Mouse (Mus musculus) adrenal gland, postnatal 14 days (tissue): ENCODE data around the gene Tbkbp1. TPM values are rescaled to one million over a fixed set of nuclear protein-coding genes. Genes with fewer than 3 reads are reported as not detected.
A peak's percentile ranks its signal among the peaks of the same experiment; 100 is the strongest.

Experiments used
- DNase-seq: peaks from one replicate; pipeline ENCODE4 v3.0.0; 2021; ENCODE audit warnings: mixed read lengths
- microRNA-seq, 2 experiments: library from miRNA; unstranded; fragments of <30 nt; microRNA quantifications; one replicate each; pipeline ENCODE4 v1.2.0; 2021
- total RNA-seq: library from RNA; stranded (reverse); gene quantifications from 2 replicates; pipeline ENCODE4 v1.2.3, GENCODE M21; 2021

The Tbkbp1 gene
- total RNA-seq, 1 experiment from 2014 or later: 17.6 TPM

GRCm38 (mm10) chr11:97126645-97127468, 24.4 kb downstream of the Tbkbp1 start:
- DNase-seq: peak; percentile 62

DNA sequence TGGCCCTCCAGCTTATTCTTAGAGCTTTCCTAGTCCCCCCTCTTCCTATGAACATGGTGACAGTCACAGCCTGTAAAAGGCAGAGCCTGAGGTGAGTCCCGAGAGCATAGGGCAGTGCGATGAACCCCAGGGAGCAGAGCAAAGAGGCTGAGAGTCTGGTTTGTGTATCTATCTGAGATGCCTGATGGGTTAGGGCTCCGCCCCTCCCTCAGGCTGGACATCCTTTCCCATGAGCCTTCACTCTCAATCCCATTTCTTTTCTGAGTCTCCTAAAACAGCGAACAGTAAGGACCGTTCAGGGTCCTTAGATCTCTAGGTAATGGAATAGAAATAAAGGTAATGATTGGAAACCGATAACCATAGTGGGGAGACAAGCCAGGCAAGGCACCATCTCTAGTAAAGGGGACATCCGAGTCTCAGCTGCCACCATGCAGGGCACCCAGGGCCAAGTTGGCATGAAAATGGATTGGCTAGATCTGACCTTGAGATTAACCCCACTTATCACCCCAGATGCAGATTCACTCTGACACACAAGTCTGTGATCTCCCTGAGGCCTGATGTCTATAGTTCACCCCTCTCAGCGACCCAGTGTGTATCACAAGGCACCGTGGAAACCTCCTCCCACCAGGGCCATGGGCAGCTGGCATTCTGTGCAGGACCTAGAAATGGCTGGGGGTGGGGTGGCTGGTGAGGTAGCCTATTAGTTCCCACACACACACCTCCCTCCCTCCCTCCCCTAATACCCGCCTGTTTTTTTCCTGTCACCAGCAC, 26.8 kb downstream of the Tbkbp1 start:
- no peak for DNase-seq

DNA sequence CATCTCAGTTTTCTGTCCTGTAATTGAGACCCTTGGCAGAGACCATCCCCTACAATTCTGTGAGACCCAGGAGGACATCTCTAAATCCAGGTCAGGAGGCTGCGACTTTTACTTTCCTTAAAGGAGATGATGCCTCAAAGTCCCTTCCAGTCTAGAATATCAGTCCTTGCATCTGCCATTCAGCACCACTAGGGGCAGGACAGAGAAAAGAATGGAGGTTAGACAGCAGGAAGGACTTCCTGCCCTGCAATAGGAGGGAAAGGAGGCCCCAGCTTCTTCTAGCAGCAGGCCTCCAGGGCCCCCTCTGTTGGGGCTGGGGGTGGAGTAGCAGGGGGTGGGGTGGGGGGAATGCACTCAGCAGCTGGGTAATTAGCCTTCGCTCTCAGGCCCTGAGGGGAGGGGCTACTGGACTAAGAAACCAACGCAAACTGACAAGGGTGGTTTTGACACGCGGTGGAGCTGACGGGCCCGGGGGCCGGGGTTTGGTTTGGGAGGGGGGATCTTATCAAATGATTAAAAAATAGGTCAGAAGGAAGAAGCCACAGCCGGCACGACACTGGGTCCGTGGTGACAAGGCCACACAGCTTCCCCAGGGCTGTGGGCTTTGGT, 27.9 kb downstream of the Tbkbp1 start:
- DNase-seq: no peak

GRCm38 (mm10) chr11:97120641-97121040, 30.7 kb downstream of the Tbkbp1 start:
- no peak for DNase-seq

GRCm38 (mm10) chr11:97120221-97120620, 31.1 kb downstream of the Tbkbp1 start:
- no peak for DNase-seq

- DNase-seq: no peak
Measured at GRCm38 (mm10) chr11:97115797-97116196, 35.5 kb downstream of the Tbkbp1 start.

DNA sequence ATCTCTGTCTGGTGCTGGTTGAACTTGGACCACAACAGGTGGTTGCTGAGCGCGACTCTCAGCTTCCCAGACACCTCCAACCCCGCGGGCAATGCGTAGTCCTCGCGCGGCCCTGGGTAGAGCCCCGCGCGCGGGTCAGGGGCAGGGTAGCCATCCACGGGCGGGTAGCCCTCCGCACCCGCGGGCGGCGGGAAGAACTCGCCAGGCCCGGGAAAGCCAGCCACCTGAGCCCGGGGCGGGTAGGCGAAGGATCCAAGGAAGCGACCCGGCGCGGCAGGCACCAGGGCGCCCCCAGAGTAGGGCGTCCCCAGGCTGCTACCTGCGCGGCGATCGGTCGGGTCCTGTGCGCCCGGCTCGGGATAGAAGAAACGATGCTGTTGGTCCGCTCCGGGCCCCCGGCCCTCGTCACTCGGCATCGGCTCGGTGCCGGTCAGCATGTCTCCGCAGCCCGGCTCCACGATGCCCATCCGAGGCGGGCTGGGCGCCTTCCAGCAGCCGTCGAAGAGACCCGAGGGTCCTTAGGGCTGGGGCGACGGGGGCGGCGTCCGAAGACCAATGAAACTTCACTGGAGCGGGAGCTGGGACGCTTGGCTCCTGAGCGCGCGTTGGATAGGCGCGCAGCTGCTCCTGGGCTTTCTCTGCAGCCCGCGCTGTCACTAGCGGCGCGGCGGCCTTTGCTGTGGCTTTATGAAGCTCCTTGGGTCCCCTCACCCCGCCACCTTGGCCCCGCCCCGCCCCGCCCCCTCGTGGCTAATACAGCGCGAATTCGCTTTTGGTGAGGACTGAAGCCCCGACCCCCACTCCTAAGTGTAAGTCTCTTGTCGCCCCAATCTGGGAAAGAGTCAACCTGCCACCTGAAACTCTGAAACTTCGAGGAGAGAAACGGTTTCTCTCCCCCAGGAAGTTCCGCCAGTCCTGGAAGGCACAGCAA, 36.4 kb downstream of the Tbkbp1 start, which contains the start of gene Tbx21:
TSS of gene Tbx21 (minus strand) at position 661 of the 931 bp plus-strand sequence.
- no peak for DNase-seq

DNA sequence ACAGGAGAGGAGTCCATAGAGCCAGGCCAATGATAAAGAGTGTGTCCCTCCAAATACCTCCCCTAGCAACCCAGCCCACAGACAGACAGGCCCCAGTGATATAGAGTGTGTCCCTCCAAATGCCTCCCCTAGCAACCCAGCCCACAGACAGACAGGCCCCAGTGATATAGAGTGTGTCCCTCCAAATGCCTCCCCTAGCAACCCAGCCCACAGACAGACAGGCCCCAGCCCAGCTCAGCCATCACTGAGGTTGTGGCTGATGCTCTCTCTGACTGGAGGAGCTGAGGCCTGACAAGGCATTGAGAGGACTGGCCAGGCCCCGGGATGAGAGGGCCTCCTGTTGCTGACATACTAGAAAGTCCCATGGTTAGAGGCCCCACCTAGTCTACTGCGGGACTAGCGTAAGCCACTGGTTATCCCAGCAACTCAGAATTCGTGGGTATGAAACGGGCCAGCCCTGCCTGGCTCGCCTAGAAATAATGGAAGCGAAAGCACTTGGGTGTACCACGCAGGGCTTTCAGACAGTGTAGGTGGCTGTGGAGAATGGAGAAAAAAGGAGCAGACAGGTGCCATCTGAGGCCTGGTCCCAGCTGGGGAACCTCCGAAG, 38.7 kb downstream of the Tbkbp1 start:
- no peak for DNase-seq

DNA sequence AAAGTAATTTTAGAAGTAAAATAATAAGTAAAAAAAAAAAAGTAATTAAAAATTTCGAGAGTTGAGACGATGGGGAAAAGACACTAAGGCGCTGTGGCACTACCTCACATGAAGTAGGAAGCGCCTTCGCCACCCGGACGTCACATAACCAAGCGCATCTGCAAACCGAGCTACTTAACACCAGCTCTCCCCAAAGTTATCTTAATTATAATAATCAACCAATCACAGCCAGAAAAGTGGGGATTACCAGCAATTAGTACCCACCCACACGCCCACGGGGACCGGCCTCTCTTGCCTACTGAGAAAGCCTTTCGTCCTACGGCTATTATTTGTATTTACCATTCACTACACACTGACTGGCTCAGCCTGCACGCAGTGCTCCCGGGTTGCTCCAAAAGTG, 42.3 kb downstream of the Tbkbp1 start:
- no peak for DNase-seq

- no peak for DNase-seq
Measured at GRCm38 (mm10) chr11:97104091-97104483, 47.2 kb downstream of the Tbkbp1 start.

GRCm38 (mm10) chr11:97103163-97104090, 47.9 kb downstream of the Tbkbp1 start:
- no peak for DNase-seq

- DNase-seq: peak; percentile 88
Measured at GRCm38 (mm10) chr11:97101722-97102121, 49.6 kb downstream of the Tbkbp1 start.

- DNase-seq: peak; percentile 54
Measured at GRCm38 (mm10) chr11:97098791-97099190, 52.5 kb downstream of the Tbkbp1 start.

GRCm38 (mm10) chr11:97094600-97094999, 56.7 kb downstream of the Tbkbp1 start:
- no peak for DNase-seq

DNA sequence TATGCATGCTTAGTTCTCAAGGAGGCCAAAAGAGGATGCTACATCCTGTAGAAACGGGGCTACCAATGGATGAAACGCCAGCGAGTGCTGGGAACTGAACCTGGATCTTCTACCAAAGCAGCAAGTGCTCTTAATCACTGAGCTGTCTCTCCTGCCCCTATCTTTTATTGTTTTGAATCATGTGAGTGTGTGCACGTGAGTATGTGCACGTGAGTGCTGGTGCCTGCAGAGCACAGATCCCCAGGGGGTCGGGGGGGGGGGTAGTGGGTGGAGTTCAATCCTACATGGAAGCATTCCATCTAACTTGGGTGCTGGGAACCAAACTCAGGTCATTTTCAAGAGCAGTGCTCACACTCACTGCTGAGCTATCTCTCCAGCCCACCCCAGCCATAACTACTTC, 64.9 kb downstream of the Tbkbp1 start:
- DNase-seq: no peak

Small RNA genes lying within 50 kb of the gene (microRNA-seq; reads per million reads assigned to microRNA genes)
- gene Mir7235: 0 to 1.5 reads per million in 2 experiments

Other genes with a start within 250 kb of the Tbkbp1 start
- gene Cdk5rap3, start 235.0 kb downstream of the Tbkbp1 start, total RNA-seq: 48.6 and 49.9 TPM in 2 replicates
- gene Prr15l, start 223.4 kb downstream of the Tbkbp1 start, total RNA-seq: 0.37 TPM in 1 of 2 replicates, not detected in the other
- gene Pnpo, start 207.5 kb downstream of the Tbkbp1 start, total RNA-seq: 28.3 and 31.9 TPM in 2 replicates
- 15.5 and 18.3 TPM in 2 replicates for gene Sp2, start 168.5 kb downstream of the Tbkbp1 start, total RNA-seq
- gene Sp6, start 138.1 kb downstream of the Tbkbp1 start, total RNA-seq: 0.22 and 0.30 TPM in 2 replicates
- 15.9 and 18.3 TPM in 2 replicates for gene Scrn2, start 121.6 kb downstream of the Tbkbp1 start, total RNA-seq
- 0.93 and 0.94 TPM in 2 replicates for gene Lrrc46, start 110.1 kb downstream of the Tbkbp1 start, total RNA-seq
- gene Mrpl10, start 109.9 kb downstream of the Tbkbp1 start, total RNA-seq: 124 and 130 TPM in 2 replicates
- gene Osbpl7, start 100.9 kb downstream of the Tbkbp1 start, total RNA-seq: 8.0 and 10.1 TPM in 2 replicates
- gene Tbx21, start 36.2 kb downstream of the Tbkbp1 start, total RNA-seq: 0.33 and 0.56 TPM in 2 replicates
- gene Kpnb1, start 36.4 kb upstream of the Tbkbp1 start, total RNA-seq: 123 and 138 TPM in 2 replicates
- gene Npepps, start 129.1 kb upstream of the Tbkbp1 start, total RNA-seq: 73.2 and 74.2 TPM in 2 replicates
- gene Mrpl45, start 164.2 kb upstream of the Tbkbp1 start, total RNA-seq: 43.5 and 46.0 TPM in 2 replicates
- gene Gpr179, start 200.6 kb upstream of the Tbkbp1 start, total RNA-seq: 2.8 and 3.3 TPM in 2 replicates
- gene Socs7, start 211.1 kb upstream of the Tbkbp1 start, total RNA-seq: 18.3 TPM in 2 replicates